Mouse (Mus musculus): ENCODE measurements around the gene Khdrbs2. TPM values are rescaled to one million over a fixed set of nuclear protein-coding genes. Genes with fewer than 3 reads are reported as not detected.

Khdrbs2 gene
- polyA plus RNA-seq, 1 experiment from 2014 or later: 3.8 TPM

DNA sequence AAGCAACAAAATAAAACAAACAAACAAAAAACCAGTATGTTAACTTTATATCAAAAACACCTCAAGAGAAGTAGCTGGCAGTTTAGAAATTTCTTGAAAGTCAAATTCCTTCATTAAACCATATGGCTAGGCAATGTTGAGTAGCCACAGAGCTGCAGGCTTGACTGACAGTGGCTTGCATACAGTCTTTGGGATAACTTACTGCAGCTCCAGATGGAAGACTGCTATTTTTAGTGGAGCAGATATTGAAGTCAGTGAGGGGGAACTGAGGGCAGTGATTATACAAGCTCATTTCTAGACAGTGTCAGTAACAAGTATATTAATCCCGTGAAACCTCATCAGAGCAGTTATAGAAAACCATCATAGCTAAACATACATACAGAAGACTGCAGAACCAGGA, 166.6 kb downstream of the Khdrbs2 start:
- Histone ChIP-seq H3K4me1 (no peaks in the 10 kb centered on the region), H3K4me2 (no peak overlapping the region), H3K4me3 (no peak overlapping the region), H3K9ac (no peak overlapping the region), H3K36me3 (no peaks in the 10 kb centered on the region), H3K27me3 (no peaks in the 10 kb centered on the region), H3K27ac (no peak overlapping the region), H3K9me3 (no peaks in the 10 kb centered on the region)
- no peak for ATAC-seq (ENCODE audit: insufficient number of reproducible peaks, low FRiP score, low TSS enrichment, low read depth)
- WGBS: 84% methylated on average over 1 of the region's 1 CpGs

DNA sequence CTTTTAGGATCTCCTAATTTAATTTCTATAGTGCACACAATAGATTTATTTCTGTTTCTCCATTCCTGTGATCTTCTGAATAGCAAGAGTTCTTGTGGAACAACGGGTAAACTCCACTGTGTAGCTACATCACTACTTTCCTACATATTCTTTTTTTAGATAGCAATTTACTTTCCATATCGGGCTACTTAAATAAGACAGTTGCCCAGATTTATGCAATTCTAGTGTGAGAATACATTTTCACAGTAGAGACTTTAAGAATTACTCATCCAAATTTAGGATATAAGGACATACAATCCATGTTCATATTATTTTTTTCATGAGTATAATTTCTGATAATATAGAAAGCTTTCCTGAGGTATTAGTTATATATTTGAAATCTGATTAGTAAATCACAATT, 175.0 kb downstream of the Khdrbs2 start:
- ATAC-seq (ENCODE audit: insufficient number of reproducible peaks, low FRiP score, low TSS enrichment, low read depth): no peak
- H3K9me3 ChIP-seq: no peaks in the 10 kb centered on the region
- H3K4me3 ChIP-seq: no peak overlapping the region
- 91% methylated on average over 2 of the region's 2 CpGs for WGBS
- H3K4me2 ChIP-seq: no peak overlapping the region
- H3K9ac ChIP-seq: no peak overlapping the region
- H3K36me3 ChIP-seq: no peaks in the 10 kb centered on the region
- no peaks in the 10 kb centered on the region for H3K27me3 ChIP-seq
- H3K27ac ChIP-seq: no peak overlapping the region
- H3K4me1 ChIP-seq: no peaks in the 10 kb centered on the region

DNA sequence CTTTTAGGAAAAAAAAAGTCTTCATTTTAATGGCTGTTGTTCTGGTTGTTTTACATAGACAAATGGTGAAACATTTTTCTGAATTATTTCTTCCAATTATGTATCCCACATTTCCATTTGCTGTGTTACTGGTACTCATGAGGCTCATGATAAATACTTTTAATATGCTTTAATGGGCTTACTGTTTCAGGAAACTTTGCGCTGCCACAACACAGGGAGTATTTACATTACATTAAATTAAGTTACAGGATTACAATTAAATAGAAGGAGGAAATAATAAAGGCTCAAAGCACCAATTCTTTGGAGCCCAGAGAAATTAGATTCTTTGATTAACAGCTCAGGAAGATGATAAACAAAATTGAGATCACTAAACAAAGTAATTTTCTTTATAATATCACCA, 179.6 kb downstream of the Khdrbs2 start:
- no peaks in the 10 kb centered on the region for H3K9me3 ChIP-seq
- no peak overlapping the region for H3K4me3 ChIP-seq
- H3K36me3 ChIP-seq: no peaks in the 10 kb centered on the region
- H3K27ac ChIP-seq: no peak overlapping the region
- H3K9ac ChIP-seq: no peak overlapping the region
- H3K27me3 ChIP-seq: no peaks in the 10 kb centered on the region
- H3K4me2 ChIP-seq: no peak overlapping the region
- no peak for ATAC-seq (ENCODE audit: insufficient number of reproducible peaks, low FRiP score, low TSS enrichment, low read depth)
- H3K4me1 ChIP-seq: no peaks in the 10 kb centered on the region
- WGBS: 52% methylated on average over 1 of the region's 1 CpGs

DNA sequence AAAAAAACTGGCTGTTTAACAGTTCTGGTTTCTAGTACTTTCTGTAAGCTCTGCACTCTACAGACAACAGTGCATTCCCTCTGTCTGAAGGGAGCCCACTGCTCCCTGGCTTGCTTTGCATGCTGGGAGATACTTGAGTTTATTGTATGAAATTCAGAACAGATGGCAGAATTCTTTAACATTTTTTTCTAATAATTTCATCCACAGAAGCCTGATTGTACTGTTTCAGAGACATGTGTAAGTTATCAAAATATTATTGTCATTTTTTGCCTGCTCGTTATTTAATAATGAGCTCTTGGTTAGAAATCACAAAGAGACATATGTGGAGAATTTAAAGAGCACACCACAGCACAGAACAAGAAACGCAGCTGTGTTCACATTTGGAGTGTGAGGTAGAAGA, 191.0 kb downstream of the Khdrbs2 start:
- H3K27me3 ChIP-seq: no peaks in the 10 kb centered on the region
- peak; percentile 65 for ATAC-seq (ENCODE audit: insufficient number of reproducible peaks, low FRiP score, low TSS enrichment, low read depth)

DNA sequence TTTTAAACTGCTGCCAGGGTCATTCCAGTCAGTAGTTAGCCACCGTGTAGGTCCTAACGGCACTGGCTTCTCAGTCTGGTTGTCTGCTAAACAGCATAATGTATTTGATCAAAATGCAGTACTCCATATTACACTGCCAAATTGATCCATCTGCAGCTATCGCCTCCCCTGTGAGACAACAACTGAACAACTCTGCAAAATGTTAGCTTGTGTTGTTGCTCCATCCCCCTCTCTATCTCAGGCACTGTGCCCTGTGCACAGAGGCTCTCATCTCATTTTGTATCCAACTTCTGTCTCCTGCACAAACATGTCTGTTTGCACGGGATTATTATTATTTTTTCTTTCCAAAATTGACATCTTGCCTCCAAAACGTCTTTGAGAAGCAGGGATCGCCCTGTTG, 225.0 kb downstream of the Khdrbs2 start:
- H3K27me3 ChIP-seq: no peaks in the 10 kb centered on the region
- H3K4me3 ChIP-seq: no peak overlapping the region
- no peaks in the 10 kb centered on the region for H3K36me3 ChIP-seq
- 76% methylated on average over 6 of the region's 6 CpGs for WGBS
- H3K9ac ChIP-seq: no peak overlapping the region
- no peak overlapping the region for H3K27ac ChIP-seq
- no peak overlapping the region for H3K4me2 ChIP-seq
- ATAC-seq (ENCODE audit: insufficient number of reproducible peaks, low FRiP score, low TSS enrichment, low read depth): no peak
- H3K4me1 ChIP-seq: no peaks in the 10 kb centered on the region
- H3K9me3 ChIP-seq: no peaks in the 10 kb centered on the region

More for the DNA sequence above, 191.0 kb downstream of the Khdrbs2 start:
- WGBS: 23% methylated on average over 2 of the region's 2 CpGs
- H3K27ac ChIP-seq: no peak overlapping the region
- no peaks in the 10 kb centered on the region for H3K4me1 ChIP-seq
- H3K9me3 ChIP-seq: no peaks in the 10 kb centered on the region
- no peaks in the 10 kb centered on the region for H3K36me3 ChIP-seq
- H3K4me3 ChIP-seq: no peak overlapping the region
- no peak overlapping the region for H3K4me2 ChIP-seq
- H3K9ac ChIP-seq: no peak overlapping the region

DNA sequence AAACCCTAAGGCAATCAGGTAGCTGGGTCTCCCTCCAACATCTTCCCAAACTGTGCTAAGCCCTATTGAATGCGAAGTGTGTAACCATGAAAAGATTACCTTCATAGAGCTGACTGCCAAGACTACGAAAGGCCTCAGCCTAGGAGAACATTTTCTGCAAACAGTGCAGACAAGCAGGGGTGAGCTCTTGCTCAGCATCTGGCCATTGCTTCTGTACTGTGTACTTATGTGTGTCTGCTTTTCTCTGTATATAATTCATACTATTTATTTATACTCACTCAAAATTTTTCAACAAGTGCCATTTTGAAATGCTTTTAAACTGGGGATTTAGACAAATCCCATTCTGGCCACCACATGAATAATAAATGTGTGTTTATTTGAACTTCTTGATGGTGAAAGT, 235.1 kb downstream of the Khdrbs2 start:
- no peak overlapping the region for H3K4me2 ChIP-seq
- no peaks in the 10 kb centered on the region for H3K4me1 ChIP-seq
- no peak overlapping the region for H3K27ac ChIP-seq
- H3K4me3 ChIP-seq: no peak overlapping the region
- H3K36me3 ChIP-seq: no peaks in the 10 kb centered on the region
- no peaks in the 10 kb centered on the region for H3K9me3 ChIP-seq
- no peak overlapping the region for H3K9ac ChIP-seq
- no peaks in the 10 kb centered on the region for H3K27me3 ChIP-seq
- 82% methylated on average over 2 of the region's 2 CpGs for WGBS
- no peak for ATAC-seq (ENCODE audit: insufficient number of reproducible peaks, low FRiP score, low TSS enrichment, low read depth)

DNA sequence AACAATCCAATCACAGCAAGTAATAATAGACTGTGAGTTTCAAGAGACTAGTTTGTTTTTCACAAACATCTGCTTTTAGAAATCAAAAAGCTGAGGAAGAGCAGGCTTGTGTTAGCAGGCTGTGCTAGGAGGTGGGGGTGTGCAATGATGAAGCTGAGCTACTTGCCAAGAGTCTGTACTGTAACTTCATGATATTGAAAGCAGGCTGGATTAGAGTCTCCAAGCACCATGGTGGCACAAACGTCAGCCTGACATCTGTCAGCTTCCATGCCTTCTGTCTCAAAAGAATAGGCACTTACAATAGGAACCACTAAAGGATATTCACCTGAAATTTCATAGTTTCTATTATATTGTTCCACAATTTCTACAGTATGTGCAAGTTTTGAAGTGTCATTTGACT, 255.9 kb downstream of the Khdrbs2 start:
- H3K27ac ChIP-seq: no peak overlapping the region
- no peak overlapping the region for H3K4me3 ChIP-seq
- 49% methylated on average over 1 of the region's 1 CpGs for WGBS
- H3K4me1 ChIP-seq: no peaks in the 10 kb centered on the region
- H3K9ac ChIP-seq: no peak overlapping the region
- no peaks in the 10 kb centered on the region for H3K36me3 ChIP-seq
- H3K9me3 ChIP-seq: no peaks in the 10 kb centered on the region
- no peak for ATAC-seq (ENCODE audit: insufficient number of reproducible peaks, low FRiP score, low TSS enrichment, low read depth)
- H3K4me2 ChIP-seq: no peak overlapping the region
- no peaks in the 10 kb centered on the region for H3K27me3 ChIP-seq

DNA sequence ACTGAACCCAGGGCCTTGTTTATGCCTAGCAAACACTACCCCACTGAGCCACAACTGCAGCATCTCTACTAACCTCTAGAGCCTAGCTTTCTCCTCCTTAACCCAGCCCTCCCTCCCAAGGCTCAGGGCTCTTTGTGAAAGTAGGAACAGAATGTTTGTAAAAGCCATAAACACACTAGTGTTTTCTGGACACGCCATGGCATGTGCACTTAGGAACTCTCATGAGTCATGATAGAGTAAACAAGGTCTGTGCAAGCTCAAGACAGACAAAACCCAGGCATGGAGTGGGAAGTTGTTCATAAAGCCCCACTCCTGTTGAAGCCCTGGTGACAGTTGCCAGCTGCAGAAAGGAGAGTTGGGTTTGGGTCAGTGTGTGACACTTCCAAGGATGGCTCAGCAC, 257.0 kb downstream of the Khdrbs2 start:
- Histone ChIP-seq H3K27me3 (no peaks in the 10 kb centered on the region), H3K36me3 (no peaks in the 10 kb centered on the region), H3K4me1 (no peaks in the 10 kb centered on the region), H3K4me3 (no peak overlapping the region), H3K9me3 (no peaks in the 10 kb centered on the region), H3K4me2 (no peak overlapping the region), H3K9ac (no peak overlapping the region), H3K27ac (no peak overlapping the region)
- no peak for ATAC-seq (ENCODE audit: insufficient number of reproducible peaks, low FRiP score, low TSS enrichment, low read depth)
- 38% methylated on average over 1 of the region's 1 CpGs for WGBS

DNA sequence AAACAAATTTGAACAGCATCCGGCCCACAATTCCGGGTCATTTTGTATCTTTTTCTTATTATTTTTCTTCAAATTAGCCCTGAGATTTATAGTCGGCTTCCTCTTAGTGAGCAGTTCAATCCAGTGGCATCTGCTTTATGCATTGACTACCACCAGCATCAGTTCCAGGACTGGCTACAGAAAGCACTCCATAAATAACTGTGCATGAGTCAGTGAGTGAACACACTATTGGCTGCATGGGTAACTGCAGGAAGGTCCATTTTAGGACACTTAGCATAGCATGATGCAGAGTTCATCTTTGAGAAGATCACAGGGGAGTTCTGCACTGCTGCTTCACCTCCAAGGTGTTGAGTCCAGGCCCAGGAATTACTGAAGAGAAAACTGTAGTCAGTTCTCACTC, 258.0 kb downstream of the Khdrbs2 start:
- H3K36me3 ChIP-seq: no peaks in the 10 kb centered on the region
- H3K4me3 ChIP-seq: no peak overlapping the region
- 90% methylated on average over 3 of the region's 3 CpGs for WGBS
- H3K9me3 ChIP-seq: no peaks in the 10 kb centered on the region
- no peaks in the 10 kb centered on the region for H3K4me1 ChIP-seq
- no peak for ATAC-seq (ENCODE audit: insufficient number of reproducible peaks, low FRiP score, low TSS enrichment, low read depth)
- no peak overlapping the region for H3K4me2 ChIP-seq
- no peak overlapping the region for H3K9ac ChIP-seq
- H3K27ac ChIP-seq: no peak overlapping the region
- H3K27me3 ChIP-seq: no peaks in the 10 kb centered on the region

DNA sequence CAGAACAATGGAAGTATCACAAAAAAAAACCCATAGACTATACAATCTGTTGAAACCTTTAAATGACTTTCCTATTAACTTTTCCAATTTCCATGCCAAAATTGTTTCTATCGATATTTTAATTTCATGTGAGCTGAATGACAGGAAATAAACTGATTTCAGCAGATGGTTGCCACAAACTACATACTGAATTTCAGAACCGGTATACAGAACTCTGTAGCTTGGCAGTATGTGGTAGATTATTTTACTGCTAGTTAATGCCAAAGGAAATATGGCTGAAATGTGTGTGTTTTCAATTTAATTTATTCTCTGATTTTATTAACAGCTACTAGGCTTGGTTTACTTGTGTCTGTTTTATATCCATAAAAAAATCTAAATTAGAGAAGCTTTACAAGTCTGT, 260.6 kb downstream of the Khdrbs2 start:
- Histone ChIP-seq H3K9me3 (no peaks in the 10 kb centered on the region), H3K4me3 (no peak overlapping the region), H3K36me3 (no peaks in the 10 kb centered on the region), H3K4me1 (no peaks in the 10 kb centered on the region), H3K27ac (no peak overlapping the region), H3K27me3 (no peaks in the 10 kb centered on the region), H3K4me2 (no peak overlapping the region), H3K9ac (no peak overlapping the region)
- ATAC-seq (ENCODE audit: insufficient number of reproducible peaks, low FRiP score, low TSS enrichment, low read depth): no peak
- 54% methylated on average over 2 of the region's 2 CpGs for WGBS

DNA sequence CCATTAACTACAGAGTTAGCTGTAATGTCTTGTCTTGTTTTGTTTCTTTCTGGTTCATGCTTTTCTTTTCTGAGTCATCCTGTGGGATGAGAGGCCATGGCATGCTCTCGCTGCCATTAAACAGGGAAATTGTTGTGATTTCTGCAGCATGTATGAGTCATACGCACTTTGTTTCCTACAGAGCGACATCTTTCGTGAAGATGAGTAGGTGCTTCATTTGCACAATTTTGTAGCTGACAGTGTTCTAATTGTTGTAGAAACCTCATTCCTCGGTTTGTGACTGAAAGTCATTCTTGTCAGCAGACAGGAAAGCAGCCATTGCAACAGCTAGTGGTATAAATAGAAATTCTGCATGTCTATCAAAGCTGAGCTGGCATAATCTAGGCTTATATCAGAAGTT, 271.4 kb downstream of the Khdrbs2 start:
- Histone ChIP-seq H3K4me2 (no peak overlapping the region), H3K4me3 (no peak overlapping the region), H3K36me3 (no peaks in the 10 kb centered on the region), H3K27ac (no peak overlapping the region), H3K27me3 (no peaks in the 10 kb centered on the region), H3K9me3 (no peaks in the 10 kb centered on the region), H3K9ac (no peak overlapping the region), H3K4me1 (no peaks in the 10 kb centered on the region)
- 84% methylated on average over 5 of the region's 5 CpGs for WGBS
- ATAC-seq (ENCODE audit: insufficient number of reproducible peaks, low FRiP score, low TSS enrichment, low read depth): no peak

DNA sequence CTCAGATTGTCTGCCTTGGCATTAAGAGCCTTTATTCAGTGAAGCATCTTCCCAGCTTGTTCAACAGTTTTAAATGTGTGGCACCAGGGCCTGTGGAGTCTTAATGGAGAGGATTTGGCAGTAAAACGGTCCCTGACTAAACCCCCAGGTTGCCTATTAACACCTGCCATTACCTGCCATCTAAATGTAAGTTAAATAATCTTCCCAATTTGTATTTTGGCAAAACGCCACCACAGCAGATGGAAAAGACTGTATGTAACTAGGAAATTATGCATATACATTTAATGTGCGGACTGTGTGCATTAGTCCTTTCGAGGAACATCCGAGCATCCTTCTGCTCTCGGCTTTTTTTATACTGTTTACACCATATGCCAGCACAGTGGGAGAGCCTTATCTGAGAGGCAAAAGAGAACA, 290.6 kb downstream of the Khdrbs2 start:
- Histone ChIP-seq H3K27ac (no peak overlapping the region), H3K4me1 (no peaks in the 10 kb centered on the region), H3K4me2 (no peak overlapping the region), H3K9me3 (no peaks in the 10 kb centered on the region), H3K27me3 (no peaks in the 10 kb centered on the region), H3K9ac (no peak overlapping the region), H3K4me3 (no peak overlapping the region), H3K36me3 (no peaks in the 10 kb centered on the region)
- 62% methylated on average over 6 of the region's 6 CpGs for WGBS
- ATAC-seq (ENCODE audit: insufficient number of reproducible peaks, low FRiP score, low TSS enrichment, low read depth): no peak

DNA sequence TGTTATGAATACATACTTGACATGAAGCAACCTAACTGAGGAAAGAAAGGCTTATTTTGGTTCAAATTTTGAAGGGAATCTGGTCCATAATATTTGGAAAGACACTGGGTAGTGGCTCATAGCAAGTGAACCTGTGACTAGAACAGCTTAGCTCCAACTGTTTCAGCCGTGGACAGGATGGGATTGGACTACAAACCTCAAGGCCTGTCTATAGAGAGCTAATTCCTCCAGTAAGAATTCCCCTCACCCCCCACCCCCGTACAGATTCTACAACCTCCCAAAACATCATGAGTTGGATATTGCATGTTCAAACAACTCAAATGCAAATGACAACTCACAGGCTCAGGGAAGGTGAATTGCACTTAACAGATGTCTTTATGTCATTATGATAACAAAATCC, 298.5 kb downstream of the Khdrbs2 start:
- 84% methylated on average over 2 of the region's 2 CpGs for WGBS
- no peak overlapping the region for H3K4me3 ChIP-seq
- H3K9ac ChIP-seq: no peak overlapping the region
- no peaks in the 10 kb centered on the region for H3K27me3 ChIP-seq
- ATAC-seq (ENCODE audit: insufficient number of reproducible peaks, low FRiP score, low TSS enrichment, low read depth): no peak
- H3K36me3 ChIP-seq: no peaks in the 10 kb centered on the region
- H3K4me2 ChIP-seq: no peak overlapping the region
- no peak overlapping the region for H3K27ac ChIP-seq
- no peaks in the 10 kb centered on the region for H3K4me1 ChIP-seq
- no peaks in the 10 kb centered on the region for H3K9me3 ChIP-seq
